Mouse (Mus musculus) left cerebral cortex, postnatal 10 days (tissue): Measurements from ENCODE around the gene Vmn1r33. TPM values are rescaled to one million over a fixed set of nuclear protein-coding genes. Genes with fewer than 3 reads are reported as not detected.
"Not testable (repeated sequence)": the region's sequence is repeated elsewhere in the genome, so short reads cannot be mapped to it uniquely, and the experiment has no call there.

ENCODE experiments used
- DNase-seq, 2 experiments: peaks; one replicate each; pipeline ENCODE4 v3.0.0; 2021 to 2022; ENCODE audit warnings: low spot score in 2 of 2, mixed read lengths in 1 of 2; ENCODE audit errors: extremely low spot score in 1 of 2
- intact Hi-C: fragments of 180-260 bp; cut with DNase I; formaldehyde crosslinking; loops from one replicate; pipeline ENCODE4 v1.15.1; 2025
- total RNA-seq, 2 experiments: library from RNA; stranded (reverse); gene quantifications; 2 replicates each; pipeline ENCODE4 v1.2.3; 2021

Vmn1r33 gene
- total RNA-seq = not detected

- intact Hi-C loops, DNase-seq: not testable (repeated sequence)
These were observed at the start of gene Vmn1r33 for GRCm38 (mm10) chr6:66618182-66618581. TSS of gene Vmn1r33 (minus strand) at chr6:66618282.

DNA sequence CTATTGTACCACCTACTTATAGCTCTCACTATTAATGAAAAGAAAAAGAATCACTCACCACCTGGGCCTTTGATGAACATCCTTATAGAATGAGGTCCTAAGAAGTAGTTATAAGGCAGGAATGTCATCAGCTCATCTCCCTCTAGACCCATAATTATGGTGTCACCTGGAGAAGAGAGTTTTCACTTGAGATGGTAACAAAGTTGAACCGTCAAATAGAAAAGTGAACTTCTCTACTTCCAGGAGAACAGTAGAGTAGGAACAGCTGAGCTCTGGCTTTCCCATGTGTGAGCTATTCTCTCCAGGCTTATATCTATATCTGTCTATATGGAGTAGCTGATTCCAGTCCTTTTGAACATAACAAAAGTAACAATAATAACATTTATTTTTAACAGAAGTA, 25.7 kb upstream of the Vmn1r33 start, which contains the start of gene Vmn1r34:
Vmn1r34 (minus strand) TSS at position 101 of the 400 bp plus-strand sequence.
- intact Hi-C loops = no loop called here
- no peak for DNase-seq

GRCm38 (mm10) chr6:66595804-66596203, 22.3 kb downstream of the Vmn1r33 start:
- intact Hi-C loops = no loop called here
- no peak for DNase-seq

Other genes starting within 250 kb of the Vmn1r33 start
- 10 to 100 TPM; 12.1 to 13.1 TPM for gene Mad2l1, start 82.9 kb downstream of the Vmn1r33 start, total RNA-seq
- not detected for gene Vmn1r32, start 58.2 kb downstream of the Vmn1r33 start, total RNA-seq
- gene Vmn1r34, start 25.6 kb upstream of the Vmn1r33 start, total RNA-seq = not detected
- not detected for gene Vmn1r35, start 67.6 kb upstream of the Vmn1r33 start, total RNA-seq
- gene Vmn1r36, start 100.9 kb upstream of the Vmn1r33 start, total RNA-seq = not detected
- gene Vmn1r37, start 111.1 kb upstream of the Vmn1r33 start, total RNA-seq = not detected
- gene Vmn1r38, start 164.3 kb upstream of the Vmn1r33 start, total RNA-seq = not detected
- gene Vmn1r39, start 192.3 kb upstream of the Vmn1r33 start, total RNA-seq = not detected